Mouse (Mus musculus) intestine, embryonic 14.5 days (tissue): ENCODE measurements around the gene Col7a1. TPM values are rescaled to one million over a fixed set of nuclear protein-coding genes. Genes with fewer than 3 reads are reported as not detected.

Experiments used
- ATAC-seq: fragments of 200-750 bp; cut with Nextera tagmentation; replicated peaks from 2 replicates; pipeline ENCODE4 v1.8.0; 2017; ENCODE audit warnings: low read depth, moderate number of reproducible peaks, moderate TSS enrichment, moderate library complexity; ENCODE audit not compliant: low FRiP score, low TSS enrichment
- DNase-seq: peaks from one replicate; pipeline ENCODE4 v3.0.0-alpha.2; 2018; ENCODE audit warnings: low spot score
- H3K27ac ChIP-seq: fragments of 300-500 bp; sonication (generic); 2 replicates; pipeline ENCODE4 v1.5.1; 2014; ENCODE audit warnings: low read depth, mild to moderate bottlenecking, control low read depth
- H3K27me3 ChIP-seq: fragments of 300-500 bp; sonication (generic); replicated peaks from 2 replicates; pipeline ENCODE4 v1.6.1; 2014; ENCODE audit warnings: low read length, control low read depth; ENCODE audit not compliant: control insufficient read depth, insufficient read depth
- H3K36me3 ChIP-seq: fragments of 300-500 bp; sonication (generic); 2 replicates; pipeline ENCODE4 v1.6.1; 2014; ENCODE audit warnings: low read length, control low read depth; ENCODE audit not compliant: control insufficient read depth, insufficient read depth
- H3K4me1 ChIP-seq: fragments of 300-500 bp; sonication (generic); replicated peaks from 2 replicates; pipeline ENCODE4 v1.6.1; 2014; ENCODE audit warnings: low read length, control low read depth, mixed read lengths; ENCODE audit not compliant: control insufficient read depth, insufficient read depth
- H3K4me2 ChIP-seq: fragments of 300-500 bp; sonication (generic); 2 replicates; pipeline ENCODE4 v1.6.1; 2014; ENCODE audit warnings: low read length
- H3K4me3 ChIP-seq: fragments of 300-500 bp; sonication (generic); 2 replicates; pipeline ENCODE4 v1.5.1; 2014; ENCODE audit warnings: low read depth, low read length, control low read depth, mixed read lengths
- H3K9ac ChIP-seq: fragments of 300-500 bp; sonication (generic); 2 replicates; pipeline ENCODE4 v1.6.1; 2014; ENCODE audit warnings: mild to moderate bottlenecking, low read length
- H3K9me3 ChIP-seq: fragments of 300-500 bp; sonication (generic); 2 replicates; pipeline ENCODE4 v1.6.1; 2016; ENCODE audit warnings: low read length, control low read depth; ENCODE audit not compliant: control insufficient read depth
- WGBS: fragments of 180-500 bp; shearing (Covaris S2); extraction: QIAGEN DNeasy Blood & Tissue Kit; methylation state at CpG from one replicate; pipeline ENCODE4 v1.1.7; 2014; 5-methylcytosine and 5-hydroxymethylcytosine counted together
- polyA plus RNA-seq: library from polyadenylated mRNA; unstranded; fragments of >200 nt; fragmentation: Nextera tagmentation; extraction: Ambion mirVana; gene quantifications from 2 replicates; pipeline ENCODE4 v1.2.1, GENCODE M21; 2014

The Col7a1 gene
- polyA plus RNA-seq, 1 experiment from 2014 or later = 1.8 TPM

DNA sequence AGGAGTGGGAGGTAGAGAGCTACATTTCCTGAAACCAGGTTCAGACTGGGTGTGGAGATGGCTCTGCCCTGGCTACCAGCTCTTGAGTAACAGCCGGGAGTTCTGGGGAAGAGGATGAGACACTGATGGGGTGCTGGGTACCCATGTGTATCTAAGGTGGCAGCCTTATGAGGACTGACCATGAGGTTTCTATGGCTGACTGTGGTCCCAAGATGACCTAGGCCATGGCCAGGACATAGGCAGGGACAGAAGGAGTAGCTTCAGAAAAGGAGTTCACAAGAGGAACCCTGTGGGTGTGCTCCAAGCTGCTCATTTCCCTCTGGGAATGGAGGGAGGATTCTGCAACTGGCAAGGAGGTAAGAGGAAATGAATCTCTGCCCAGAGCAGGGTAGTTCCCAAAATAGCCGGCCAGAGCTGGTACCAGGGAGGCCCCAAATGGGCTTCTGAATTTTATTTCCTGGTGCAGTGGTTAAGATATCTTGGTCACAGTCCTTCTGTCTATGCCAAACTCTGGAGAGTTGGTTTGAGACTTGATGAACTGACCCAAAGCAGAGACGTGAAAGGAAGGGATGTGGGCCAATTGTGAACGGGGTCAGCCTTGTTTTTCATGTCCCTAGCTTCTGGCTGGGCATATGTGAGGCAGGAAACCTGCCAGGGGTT is 36.5 kb downstream of the Col7a1 start:
- H3K27me3 ChIP-seq = no peaks in the 10 kb centered on the region
- H3K27ac ChIP-seq = 0 out of 2 replicates have a peak overlapping the region, but pooled peaks have one; percentile 87
- H3K4me1 ChIP-seq = peaks cover 9% of the 10 kb centered on the region; the same call in 1 of the 2 replicates
- H3K4me2 ChIP-seq = 0 out of 2 replicates have a peak overlapping the region, but pooled peaks have one; percentile 1
- no peaks in the 10 kb centered on the region for H3K9me3 ChIP-seq
- DNase-seq = no peak
- WGBS = 83% methylated on average over 4 of the region's 4 CpGs
- H3K36me3 ChIP-seq = no peaks in the 10 kb centered on the region
- ATAC-seq = no peak
- no peak overlapping the region for H3K4me3 ChIP-seq
- H3K9ac ChIP-seq = no peak overlapping the region

DNA sequence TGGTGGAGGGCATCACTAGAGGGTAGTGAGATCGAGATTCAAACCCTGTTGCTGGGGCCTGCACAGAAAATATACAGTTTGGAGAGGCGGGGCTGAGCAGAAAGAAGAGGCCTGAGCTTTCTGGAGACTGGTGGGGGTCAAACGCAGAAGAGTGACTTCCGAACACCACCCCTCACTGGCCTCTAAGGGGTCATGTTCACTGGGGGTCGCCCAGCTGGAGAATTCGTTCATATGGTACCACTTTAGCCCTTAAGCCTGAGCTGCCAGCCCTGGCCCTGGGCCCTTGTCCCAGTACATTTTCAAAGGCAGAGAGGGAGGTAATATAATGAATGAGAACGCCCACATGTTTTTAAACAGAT is 37.1 kb downstream of the Col7a1 start:
- 71% methylated on average over 7 of the region's 7 CpGs for WGBS
- no peak for DNase-seq
- H3K4me2 ChIP-seq = peak overlapping the region; percentile 1; the same call in 1 of the 2 replicates

DNA sequence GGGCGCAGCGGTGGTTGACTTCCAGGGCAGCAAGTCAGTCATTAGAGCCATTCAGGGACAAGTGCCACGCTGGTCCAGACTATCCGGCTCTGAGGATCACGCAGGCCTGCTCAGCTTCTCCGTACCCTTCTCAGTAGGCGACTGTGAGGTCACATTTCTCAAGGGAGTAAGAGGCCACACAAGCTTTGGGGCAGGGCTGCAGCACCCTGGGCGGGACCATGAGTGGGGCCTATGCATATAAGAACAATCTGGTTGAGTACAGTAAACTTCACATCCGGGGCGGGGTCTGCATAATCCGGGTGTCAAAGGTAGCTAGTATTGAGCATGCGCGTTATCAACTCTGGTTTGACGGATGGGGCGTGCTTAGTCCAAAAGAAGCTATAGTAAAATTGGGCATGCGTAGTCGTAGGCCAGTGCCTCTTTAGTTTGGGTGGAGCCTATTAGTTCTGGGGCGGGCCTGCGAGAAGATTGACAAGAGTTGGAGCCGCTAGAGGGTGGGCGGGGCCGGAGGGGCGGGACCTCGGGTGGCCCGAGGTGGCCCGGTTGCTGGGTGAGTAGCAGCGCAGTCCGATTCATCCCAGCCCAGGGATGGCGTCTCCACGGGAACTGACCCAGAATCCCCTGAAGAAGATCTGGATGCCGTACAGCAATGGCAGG is 38.2 kb downstream of the Col7a1 start, which contains the start of gene Pfkfb4:
Pfkfb4 (plus strand) TSS at position 351 of the 657 bp plus-strand sequence.
- WGBS = under 1% methylated on average over 31 of the region's 31 CpGs
- Histone ChIP-seq H3K4me2 (peak within 1 kb of the TSS; percentile 56), H3K4me3 (peak within 1 kb of the TSS; percentile 59), H3K27ac (peak within 1 kb of the TSS; percentile 87), H3K27me3 (no peaks in the 10 kb centered on the region), H3K36me3 (no peaks in the 10 kb centered on the region), H3K9me3 (no peaks in the 10 kb centered on the region), H3K4me1 (peaks cover 20% of the 10 kb centered on the region; the same call in 1 of the 2 replicates), H3K9ac (peak within 1 kb of the TSS; percentile 52)
- ATAC-seq (peak; percentile 93), DNase-seq (peak; percentile 95)

More for the DNA sequence above, 37.1 kb downstream of the Col7a1 start:
- Histone ChIP-seq H3K27ac (peak overlapping the region; percentile 87; the same call in 1 of the 2 replicates), H3K9ac (no peak overlapping the region), H3K9me3 (no peaks in the 10 kb centered on the region), H3K4me3 (no peak overlapping the region), H3K4me1 (peaks cover 13% of the 10 kb centered on the region; the same call in 1 of the 2 replicates), H3K27me3 (no peaks in the 10 kb centered on the region), H3K36me3 (no peaks in the 10 kb centered on the region)
- ATAC-seq = no peak

DNA sequence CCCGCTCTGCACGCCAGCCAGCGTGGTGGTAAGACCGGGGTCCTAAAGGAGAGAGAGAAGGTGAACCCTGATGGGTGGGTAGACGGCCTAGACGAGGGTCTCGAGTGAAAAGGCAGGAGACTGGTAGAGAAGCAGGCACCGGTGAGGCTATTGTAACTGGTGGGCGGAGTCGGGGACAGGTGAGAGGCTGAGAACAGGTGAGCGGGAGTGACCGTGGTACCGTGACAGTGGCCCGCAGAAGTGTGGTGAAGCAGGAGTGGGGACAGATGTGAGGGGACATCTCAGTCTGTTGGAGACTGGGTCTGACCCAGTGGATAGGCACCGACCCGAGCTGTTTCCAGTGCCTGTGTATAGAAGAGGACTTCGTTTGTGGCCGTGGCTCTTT is 38.7 kb downstream of the Col7a1 start:
- ATAC-seq (no peak), DNase-seq (no peak)
- Histone ChIP-seq H3K4me2 (peak overlapping the region; percentile 56), H3K36me3 (no peaks in the 10 kb centered on the region), H3K27ac (no peak overlapping the region), H3K9ac (peak overlapping the region; percentile 44), H3K27me3 (no peaks in the 10 kb centered on the region), H3K4me1 (peaks cover 20% of the 10 kb centered on the region; the same call in 1 of the 2 replicates), H3K4me3 (peak overlapping the region; percentile 59), H3K9me3 (no peaks in the 10 kb centered on the region)
- WGBS = 7% methylated on average over 18 of the region's 18 CpGs

DNA sequence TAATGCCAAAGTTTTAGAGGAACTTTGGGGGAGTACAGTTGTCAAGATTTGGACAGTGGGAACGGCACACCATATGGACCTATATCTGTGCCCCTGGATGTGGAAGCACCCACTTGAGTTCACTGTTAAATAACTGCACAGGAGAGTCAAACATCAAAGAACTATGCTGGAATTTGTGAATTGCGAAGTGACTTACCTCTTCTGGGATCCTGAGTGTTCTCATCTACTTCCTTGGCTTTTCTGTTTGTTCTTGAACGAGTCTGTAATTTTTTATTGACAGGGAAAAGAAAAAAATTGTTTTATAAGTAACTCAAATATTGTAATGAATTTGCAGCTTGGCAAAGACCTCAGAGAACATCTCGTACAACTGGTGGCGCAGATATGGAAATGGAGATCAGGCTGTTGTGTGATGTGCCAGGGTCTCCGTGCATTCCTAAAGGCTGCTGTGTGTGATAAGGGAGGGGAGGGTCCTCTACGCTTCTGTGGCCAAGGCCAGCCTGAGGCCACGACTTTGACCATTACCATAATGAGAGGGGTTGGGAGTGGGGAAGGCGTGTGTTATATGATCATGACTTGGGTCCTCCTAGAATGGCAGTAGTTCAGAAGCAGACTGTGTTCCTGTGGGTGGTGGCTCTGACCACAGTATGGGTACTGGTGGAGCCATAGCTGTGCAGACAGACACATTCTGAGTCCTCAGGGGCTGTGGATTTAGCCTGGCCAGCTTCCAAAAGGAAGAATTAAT is 39.4 kb downstream of the Col7a1 start:
- 83% methylated on average over 9 of the region's 9 CpGs for WGBS
- peak overlapping the region; percentile 59 for H3K4me3 ChIP-seq
- H3K9me3 ChIP-seq = no peaks in the 10 kb centered on the region
- H3K9ac ChIP-seq = no peak overlapping the region
- no peak for ATAC-seq
- no peak overlapping the region for H3K27ac ChIP-seq
- no peak for DNase-seq
- peak overlapping the region; percentile 56; the same call in 1 of the 2 replicates for H3K4me2 ChIP-seq
- H3K27me3 ChIP-seq = no peaks in the 10 kb centered on the region
- no peaks in the 10 kb centered on the region for H3K36me3 ChIP-seq
- H3K4me1 ChIP-seq = peaks cover 20% of the 10 kb centered on the region; the same call in 1 of the 2 replicates

DNA sequence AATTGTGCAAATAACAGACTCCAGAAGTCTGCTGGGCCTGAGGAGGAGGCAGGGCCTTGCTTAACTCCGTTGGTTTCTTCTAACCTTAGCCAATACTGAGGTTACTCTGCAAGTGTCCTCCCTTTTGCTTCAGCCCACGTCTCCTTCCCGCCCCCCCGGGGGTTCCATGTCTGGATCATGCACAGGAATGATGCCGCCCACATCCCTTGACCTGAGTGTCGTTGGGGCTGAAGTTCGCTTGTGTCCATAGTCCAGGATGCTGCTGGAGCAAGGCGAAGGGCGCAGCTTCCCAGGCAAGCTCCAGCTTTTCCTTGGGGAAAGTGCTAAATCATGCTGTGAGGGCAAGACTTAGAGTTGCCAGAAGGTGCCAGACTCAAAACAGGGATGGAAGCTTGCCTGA is 43.0 kb downstream of the Col7a1 start:
- 61% methylated on average over 9 of the region's 9 CpGs for WGBS
- no peaks in the 10 kb centered on the region for H3K9me3 ChIP-seq
- ATAC-seq (no peak), DNase-seq (peak; percentile 57)
- no peaks in the 10 kb centered on the region for H3K27me3 ChIP-seq
- H3K27ac ChIP-seq = no peak overlapping the region
- H3K9ac ChIP-seq = no peak overlapping the region
- no peak overlapping the region for H3K4me3 ChIP-seq
- H3K36me3 ChIP-seq = no peaks in the 10 kb centered on the region
- H3K4me1 ChIP-seq = peaks cover 12% of the 10 kb centered on the region; the same call in 1 of the 2 replicates
- no peak overlapping the region for H3K4me2 ChIP-seq

DNA sequence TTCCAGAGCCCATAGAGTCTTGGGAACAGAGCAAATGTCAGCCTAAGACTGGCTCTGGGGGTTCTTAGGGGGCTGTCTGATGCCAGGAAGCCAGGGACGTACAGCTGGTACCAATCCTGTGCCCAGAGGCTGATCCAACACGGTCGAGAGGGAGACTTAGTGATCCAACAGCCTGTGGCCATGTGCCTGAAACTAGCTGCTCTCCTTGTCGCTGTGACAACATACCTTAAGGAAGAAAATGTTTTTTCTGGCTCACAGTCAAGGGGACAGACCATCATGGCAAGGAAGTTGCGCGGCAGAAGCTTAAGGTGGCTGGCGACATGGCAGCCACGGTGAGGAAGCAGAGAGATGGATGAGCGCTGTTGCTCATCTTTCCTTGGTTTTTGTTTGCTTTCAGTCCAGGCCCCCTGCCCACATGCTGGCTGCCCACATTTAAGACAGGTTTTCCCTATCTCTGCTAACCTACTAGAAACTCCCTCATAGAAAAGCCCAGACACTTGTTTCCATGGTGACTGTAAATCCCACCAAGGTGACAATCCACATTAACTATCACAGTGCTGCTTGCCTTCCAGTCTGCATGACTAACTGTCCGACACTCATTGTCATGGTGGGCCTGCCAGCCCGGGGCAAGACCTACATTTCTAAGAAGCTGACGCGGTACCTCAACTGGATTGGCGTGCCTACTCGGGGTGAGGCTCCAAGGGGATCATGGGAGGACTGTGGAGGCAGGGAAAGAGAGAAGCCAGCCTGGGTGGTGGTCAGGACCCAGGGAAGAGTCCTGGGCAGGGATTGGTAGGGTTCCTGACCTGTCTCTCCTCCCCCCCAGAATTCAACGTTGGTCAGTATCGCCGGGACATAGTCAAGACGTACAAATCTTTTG is 45.1 kb downstream of the Col7a1 start:
- H3K9ac ChIP-seq = no peak overlapping the region
- ATAC-seq (no peak), DNase-seq (no peak)
- H3K4me2 ChIP-seq = no peak overlapping the region
- H3K27me3 ChIP-seq = no peaks in the 10 kb centered on the region
- H3K4me3 ChIP-seq = no peak overlapping the region
- no peak overlapping the region for H3K27ac ChIP-seq
- peaks cover 12% of the 10 kb centered on the region; the same call in 1 of the 2 replicates for H3K4me1 ChIP-seq
- H3K9me3 ChIP-seq = no peaks in the 10 kb centered on the region
- WGBS = 84% methylated on average over 19 of the region's 19 CpGs
- no peaks in the 10 kb centered on the region for H3K36me3 ChIP-seq

DNA sequence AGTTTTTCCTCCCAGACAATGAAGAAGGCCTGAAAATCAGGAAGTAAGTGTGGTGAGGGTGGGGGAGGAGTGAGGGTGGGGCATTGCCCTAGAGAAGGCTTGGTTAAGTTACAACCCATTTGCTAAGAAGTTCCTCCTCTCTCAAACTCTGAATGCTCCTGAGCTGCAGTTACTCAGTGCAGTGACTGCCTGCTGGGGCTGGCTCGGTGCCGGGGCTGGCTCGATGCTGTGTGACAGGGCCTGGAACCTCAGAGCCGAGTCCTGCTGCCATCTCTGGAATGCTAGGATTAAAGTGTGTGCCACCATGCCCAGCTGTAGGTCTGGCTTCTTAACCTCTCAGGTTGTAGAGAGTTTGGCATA is 45.8 kb downstream of the Col7a1 start:
- ATAC-seq = no peak
- Histone ChIP-seq H3K4me2 (no peak overlapping the region), H3K36me3 (no peaks in the 10 kb centered on the region), H3K9me3 (no peaks in the 10 kb centered on the region), H3K4me3 (no peak overlapping the region), H3K4me1 (peaks cover 12% of the 10 kb centered on the region; the same call in 1 of the 2 replicates), H3K9ac (no peak overlapping the region), H3K27me3 (no peaks in the 10 kb centered on the region), H3K27ac (no peak overlapping the region)
- 79% methylated on average over 4 of the region's 4 CpGs for WGBS
- DNase-seq = no peak
